Mouse (Mus musculus): ENCODE measurements around the gene Pom121. TPM values are rescaled to one million over a fixed set of nuclear protein-coding genes. Genes with fewer than 3 reads are reported as not detected.
"Not testable (repeated sequence)": the region's sequence is repeated elsewhere in the genome, so short reads cannot be mapped to it uniquely, and the experiment has no call there.

Pom121 gene
- polyA plus RNA-seq, 1 experiment from 2014 or later, result 17.2 TPM

- no peak for DNase-seq (ENCODE audit: low spot score)
- Histone ChIP-seq H3K4me1 (no peaks in the 10 kb centered on the region), H3K27me3 (ENCODE audit: insufficient read depth, poor library complexity, severe bottlenecking) (no peaks in the 10 kb centered on the region), H3K9me3 (no peaks in the 10 kb centered on the region), H3K36me3 (peaks cover 95% of the 10 kb centered on the region), H3K27ac (no peak overlapping the region), H3K4me3 (no peak overlapping the region)
- 84% methylated on average over 10 of the region's 10 CpGs for WGBS
These were observed 10.6 kb downstream of the Pom121 start for GRCm38 (mm10) chr5:135383771-135384170.

GRCm38 (mm10) chr5:135382746-135383145 is 11.6 kb downstream of the Pom121 start:
- 92% methylated on average over 7 of the region's 7 CpGs for WGBS

GRCm38 (mm10) chr5:135381356-135381925 is 12.9 kb downstream of the Pom121 start:
- H3K27ac ChIP-seq, result no peak overlapping the region
- WGBS, result 92% methylated on average over 10 of the region's 10 CpGs
- peaks cover 92% of the 10 kb centered on the region for H3K36me3 ChIP-seq
- H3K27me3 ChIP-seq (ENCODE audit: insufficient read depth, poor library complexity, severe bottlenecking), result no peaks in the 10 kb centered on the region
- no peaks in the 10 kb centered on the region for H3K4me1 ChIP-seq
- DNase-seq (ENCODE audit: low spot score), result no peak
- H3K4me3 ChIP-seq, result no peak overlapping the region
- H3K9me3 ChIP-seq, result no peaks in the 10 kb centered on the region

More at GRCm38 (mm10) chr5:135382746-135383145, 11.6 kb downstream of the Pom121 start:
- no peak for DNase-seq (ENCODE audit: low spot score)
- no peaks in the 10 kb centered on the region for H3K9me3 ChIP-seq
- no peaks in the 10 kb centered on the region for H3K4me1 ChIP-seq
- no peak overlapping the region for H3K4me3 ChIP-seq
- H3K27ac ChIP-seq, result no peak overlapping the region
- peaks cover 95% of the 10 kb centered on the region for H3K36me3 ChIP-seq
- no peaks in the 10 kb centered on the region for H3K27me3 ChIP-seq (ENCODE audit: insufficient read depth, poor library complexity, severe bottlenecking)

- H3K27ac ChIP-seq, result no peak overlapping the region
- H3K9me3 ChIP-seq, result no peaks in the 10 kb centered on the region
- DNase-seq (ENCODE audit: low spot score), result no peak
- 92% methylated on average over 4 of the region's 4 CpGs for WGBS
- H3K27me3 ChIP-seq (ENCODE audit: insufficient read depth, poor library complexity, severe bottlenecking), result no peaks in the 10 kb centered on the region
- peaks cover 96% of the 10 kb centered on the region for H3K36me3 ChIP-seq
- no peak overlapping the region for H3K4me3 ChIP-seq
- H3K4me1 ChIP-seq, result no peaks in the 10 kb centered on the region
These were observed 13.7 kb downstream of the Pom121 start for GRCm38 (mm10) chr5:135380681-135381080.

GRCm38 (mm10) chr5:135376341-135376740 is 18.0 kb downstream of the Pom121 start:
- Histone ChIP-seq H3K27ac (no peak overlapping the region), H3K36me3 (peaks cover 96% of the 10 kb centered on the region), H3K4me3 (no peak overlapping the region), H3K9me3 (no peaks in the 10 kb centered on the region), H3K4me1 (no peaks in the 10 kb centered on the region), H3K27me3 (ENCODE audit: insufficient read depth, poor library complexity, severe bottlenecking) (no peaks in the 10 kb centered on the region)
- WGBS, result 80% methylated on average over 2 of the region's 2 CpGs
- no peak for DNase-seq (ENCODE audit: low spot score)

- 84% methylated on average over 8 of the region's 8 CpGs for WGBS
- H3K9me3 ChIP-seq, result no peaks in the 10 kb centered on the region
- no peak overlapping the region for H3K27ac ChIP-seq
- no peak overlapping the region for H3K4me3 ChIP-seq
- no peak for DNase-seq (ENCODE audit: low spot score)
- H3K36me3 ChIP-seq, result peaks cover 86% of the 10 kb centered on the region
- peaks cover 10% of the 10 kb centered on the region for H3K4me1 ChIP-seq
- no peaks in the 10 kb centered on the region for H3K27me3 ChIP-seq (ENCODE audit: insufficient read depth, poor library complexity, severe bottlenecking)
These were observed 19.2 kb downstream of the Pom121 start for GRCm38 (mm10) chr5:135375167-135375566.

- H3K36me3 ChIP-seq, result peaks cover 71% of the 10 kb centered on the region
- 93% methylated on average over 5 of the region's 5 CpGs for WGBS
These were observed 20.7 kb downstream of the Pom121 start for GRCm38 (mm10) chr5:135373601-135374000.

GRCm38 (mm10) chr5:135371195-135371594 is 23.2 kb downstream of the Pom121 start:
- peaks cover 9% of the 10 kb centered on the region for H3K27me3 ChIP-seq (ENCODE audit: insufficient read depth, poor library complexity, severe bottlenecking)
- DNase-seq (ENCODE audit: low spot score), result no peak

More at GRCm38 (mm10) chr5:135373601-135374000, 20.7 kb downstream of the Pom121 start:
- Histone ChIP-seq H3K4me3 (no peak overlapping the region), H3K27me3 (ENCODE audit: insufficient read depth, poor library complexity, severe bottlenecking) (no peaks in the 10 kb centered on the region), H3K9me3 (no peaks in the 10 kb centered on the region), H3K27ac (no peak overlapping the region), H3K4me1 (peaks cover 17% of the 10 kb centered on the region)
- no peak for DNase-seq (ENCODE audit: low spot score)

GRCm38 (mm10) chr5:135369787-135370654 is 24.3 kb downstream of the Pom121 start, which contains the start of gene Nsun5:
Nsun5 (plus strand) TSS chr5:135369953.
- WGBS, result under 1% methylated on average over 64 of the region's 64 CpGs
- Histone ChIP-seq H3K9me3 (no peaks in the 10 kb centered on the region), H3K27me3 (ENCODE audit: insufficient read depth, poor library complexity, severe bottlenecking) (peaks cover 12% of the 10 kb centered on the region), H3K36me3 (peaks cover 37% of the 10 kb centered on the region), H3K27ac (peak within 1 kb of the TSS; percentile 89), H3K4me1 (peaks cover 17% of the 10 kb centered on the region), H3K4me3 (peak within 1 kb of the TSS; percentile 97)
- DNase-seq (ENCODE audit: low spot score), result peak; percentile 95

More at GRCm38 (mm10) chr5:135371195-135371594, 23.2 kb downstream of the Pom121 start:
- Histone ChIP-seq H3K36me3 (peaks cover 49% of the 10 kb centered on the region), H3K27ac (no peak overlapping the region), H3K4me1 (peaks cover 17% of the 10 kb centered on the region), H3K4me3 (no peak overlapping the region), H3K9me3 (no peaks in the 10 kb centered on the region)
- WGBS, result 94% methylated on average over 13 of the region's 13 CpGs

- DNase-seq (ENCODE audit: low spot score); H3K9me3 ChIP-seq: not testable (repeated sequence)
- H3K27me3 ChIP-seq (ENCODE audit: insufficient read depth, poor library complexity, severe bottlenecking), result peaks cover 20% of the 10 kb centered on the region
- peak overlapping the region; percentile 89; the same call in 1 of the 2 replicates for H3K27ac ChIP-seq
- WGBS, result 55% methylated on average over 9 of the region's 9 CpGs
- peaks cover 29% of the 10 kb centered on the region for H3K36me3 ChIP-seq
- H3K4me3 ChIP-seq, result peak overlapping the region; percentile 97
- peaks cover 17% of the 10 kb centered on the region for H3K4me1 ChIP-seq
These were observed 25.1 kb downstream of the Pom121 start for GRCm38 (mm10) chr5:135369196-135369595.

- 79% methylated on average over 6 of the region's 6 CpGs for WGBS
- no peak for DNase-seq (ENCODE audit: low spot score)
- Histone ChIP-seq H3K36me3 (peaks cover 20% of the 10 kb centered on the region), H3K4me1 (peaks cover 17% of the 10 kb centered on the region), H3K9me3 (no peaks in the 10 kb centered on the region), H3K27me3 (ENCODE audit: insufficient read depth, poor library complexity, severe bottlenecking) (peaks cover 22% of the 10 kb centered on the region), H3K4me3 (no peak overlapping the region), H3K27ac (no peak overlapping the region)
These were observed 26.0 kb downstream of the Pom121 start for GRCm38 (mm10) chr5:135368312-135368711.

GRCm38 (mm10) chr5:135367841-135368240 is 26.5 kb downstream of the Pom121 start:
- H3K27me3 ChIP-seq (ENCODE audit: insufficient read depth, poor library complexity, severe bottlenecking), result peaks cover 22% of the 10 kb centered on the region
- 54% methylated on average over 6 of the region's 6 CpGs for WGBS
- no peak overlapping the region for H3K4me3 ChIP-seq
- no peak for DNase-seq (ENCODE audit: low spot score)
- H3K27ac ChIP-seq, result no peak overlapping the region
- peaks cover 17% of the 10 kb centered on the region for H3K4me1 ChIP-seq
- H3K36me3 ChIP-seq, result peaks cover 16% of the 10 kb centered on the region
- H3K9me3 ChIP-seq, result no peaks in the 10 kb centered on the region

GRCm38 (mm10) chr5:135363540-135363939 is 30.8 kb downstream of the Pom121 start:
- H3K27ac ChIP-seq, result no peak overlapping the region
- H3K36me3 ChIP-seq, result no peaks in the 10 kb centered on the region
- peak; percentile 83 for DNase-seq (ENCODE audit: low spot score)
- no peaks in the 10 kb centered on the region for H3K9me3 ChIP-seq
- no peak overlapping the region for H3K4me3 ChIP-seq
- H3K4me1 ChIP-seq, result no peaks in the 10 kb centered on the region
- H3K27me3 ChIP-seq (ENCODE audit: insufficient read depth, poor library complexity, severe bottlenecking), result peaks cover 25% of the 10 kb centered on the region
- 26% methylated on average over 12 of the region's 12 CpGs for WGBS
